Mouse (Mus musculus) liver, embryonic 11.5 days (tissue): Measurements from ENCODE around the gene Tmod3. TPM values are rescaled to one million over a fixed set of nuclear protein-coding genes. Genes with fewer than 3 reads are reported as not detected.
"Not testable (repeated sequence)": the region's sequence is repeated elsewhere in the genome, so short reads cannot be mapped to it uniquely, and the experiment has no call there.

ENCODE experiments used
- ATAC-seq: fragments of 200-750 bp; cut with Nextera tagmentation; replicated peaks from 2 replicates; pipeline ENCODE4 v1.8.0; 2017; ENCODE audit warnings: moderate number of reproducible peaks, mild to moderate bottlenecking, moderate TSS enrichment, moderate library complexity; ENCODE audit not compliant: low FRiP score
- DNase-seq: peaks from one replicate; pipeline ENCODE4 v3.0.0-alpha.2; 2017; ENCODE audit warnings: low spot score
- H3K27ac ChIP-seq: fragments of 300-500 bp; sonication (generic); 2 replicates; pipeline ENCODE4 v1.5.1; 2014; ENCODE audit warnings: mild to moderate bottlenecking, low read depth, low read length, control low read depth
- H3K27me3 ChIP-seq: fragments of 300-500 bp; sonication (generic); replicated peaks from 2 replicates; pipeline ENCODE4 v1.6.1; 2014; ENCODE audit warnings: low read length, mixed read lengths; ENCODE audit not compliant: control insufficient read depth, insufficient read depth
- H3K36me3 ChIP-seq: fragments of 300-500 bp; sonication (generic); 2 replicates; pipeline ENCODE4 v1.6.1; 2014; ENCODE audit warnings: mild to moderate bottlenecking, low read length, moderate library complexity, mixed read lengths; ENCODE audit not compliant: control insufficient read depth, insufficient read depth
- H3K4me1 ChIP-seq: fragments of 300-500 bp; sonication (generic); replicated peaks from 2 replicates; pipeline ENCODE4 v1.6.1; 2014; ENCODE audit warnings: low read length, mixed read lengths; ENCODE audit not compliant: control insufficient read depth, insufficient read depth
- H3K4me2 ChIP-seq: fragments of 300-500 bp; sonication (generic); 2 replicates; pipeline ENCODE4 v1.6.1; 2014; ENCODE audit warnings: mild to moderate bottlenecking, control low read depth, moderate library complexity
- H3K4me3 ChIP-seq: fragments of 300-500 bp; sonication (generic); 2 replicates; pipeline ENCODE4 v1.5.1; 2014; ENCODE audit warnings: low read depth, low read length, control low read depth
- H3K9ac ChIP-seq: fragments of 300-500 bp; sonication (generic); 2 replicates; pipeline ENCODE4 v1.6.1; 2014; ENCODE audit warnings: low read depth, low read length, control low read depth
- H3K9me3 ChIP-seq: fragments of 300-500 bp; sonication (generic); 2 replicates; pipeline ENCODE4 v1.6.1; 2016; ENCODE audit warnings: low read length, inconsistent platforms, mixed read lengths; ENCODE audit not compliant: control insufficient read depth
- WGBS: fragments of 180-500 bp; shearing (Covaris S2); extraction: QIAGEN DNeasy Blood & Tissue Kit; methylation state at CpG from one replicate; pipeline ENCODE4 v1.1.7; 2014; 5-methylcytosine and 5-hydroxymethylcytosine counted together
- polyA plus RNA-seq: library from polyadenylated mRNA; unstranded; fragments of >200 nt; fragmentation: Nextera tagmentation; extraction: Ambion mirVana; gene quantifications from 2 replicates; pipeline ENCODE4 v1.2.1, GENCODE M21; 2014

Gene Tmod3
- polyA plus RNA-seq, 1 experiment from 2014 or later: 63.6 TPM

- no peak overlapping the region for H3K27ac ChIP-seq
- no peak overlapping the region for H3K4me2 ChIP-seq
- peak; percentile 72 for ATAC-seq
- no peak overlapping the region for H3K9ac ChIP-seq
- H3K4me1 ChIP-seq: peaks cover 15% of the 10 kb centered on the region
- H3K36me3 ChIP-seq: no peaks in the 10 kb centered on the region
- DNase-seq: no peak
- WGBS: 69% methylated on average over 8 of the region's 8 CpGs
- no peaks in the 10 kb centered on the region for H3K9me3 ChIP-seq
- H3K4me3 ChIP-seq: no peak overlapping the region
- H3K27me3 ChIP-seq: no peaks in the 10 kb centered on the region
Measured at GRCm38 (mm10) chr9:75545514-75545913, 13.9 kb downstream of the Tmod3 start.

- Histone ChIP-seq H3K9ac (no peak overlapping the region), H3K27ac (no peak overlapping the region), H3K27me3 (no peaks in the 10 kb centered on the region), H3K36me3 (no peaks in the 10 kb centered on the region), H3K9me3 (no peaks in the 10 kb centered on the region), H3K4me2 (no peak overlapping the region), H3K4me3 (no peak overlapping the region), H3K4me1 (peaks cover 7% of the 10 kb centered on the region)
- ATAC-seq: no peak
- no peak for DNase-seq
- 20% methylated on average over 5 of the region's 5 CpGs for WGBS
Measured at GRCm38 (mm10) chr9:75541497-75541896, 18.0 kb downstream of the Tmod3 start.

GRCm38 (mm10) chr9:75536422-75536821, 23.0 kb downstream of the Tmod3 start:
- Histone ChIP-seq H3K9ac (no peak overlapping the region), H3K4me2 (no peak overlapping the region), H3K4me1 (no peaks in the 10 kb centered on the region; the same call in 1 of the 2 replicates), H3K27me3 (no peaks in the 10 kb centered on the region), H3K9me3 (no peaks in the 10 kb centered on the region), H3K4me3 (no peak overlapping the region), H3K36me3 (no peaks in the 10 kb centered on the region), H3K27ac (no peak overlapping the region)
- DNase-seq (no peak), ATAC-seq (no peak)
- 68% methylated on average over 1 of the region's 1 CpGs for WGBS

- Histone ChIP-seq H3K27me3 (no peaks in the 10 kb centered on the region), H3K4me1 (no peaks in the 10 kb centered on the region; the same call in 1 of the 2 replicates), H3K36me3 (peaks cover 3% of the 10 kb centered on the region; the same call in 1 of the 2 replicates), H3K27ac (no peak overlapping the region), H3K9me3 (no peaks in the 10 kb centered on the region), H3K9ac (no peak overlapping the region), H3K4me3 (no peak overlapping the region), H3K4me2 (no peak overlapping the region)
- no peak for ATAC-seq
- WGBS: 87% methylated on average over 8 of the region's 8 CpGs
- DNase-seq: no peak
Measured at GRCm38 (mm10) chr9:75534431-75534962, 25.0 kb downstream of the Tmod3 start.

- ATAC-seq, H3K36me3 ChIP-seq, H3K9ac ChIP-seq, H3K27me3 ChIP-seq, H3K9me3 ChIP-seq, H3K4me3 ChIP-seq, H3K4me2 ChIP-seq, DNase-seq, H3K4me1 ChIP-seq, H3K27ac ChIP-seq: not testable (repeated sequence)
- 79% methylated on average over 8 of the region's 9 CpGs for WGBS
Measured at GRCm38 (mm10) chr9:75532989-75533388, 26.5 kb downstream of the Tmod3 start.

- Histone ChIP-seq H3K4me2 (no peak overlapping the region), H3K9ac (no peak overlapping the region), H3K27me3 (no peaks in the 10 kb centered on the region), H3K4me1 (peaks cover 4% of the 10 kb centered on the region), H3K4me3 (no peak overlapping the region), H3K27ac (no peak overlapping the region), H3K36me3 (peaks cover 5% of the 10 kb centered on the region; the same call in 1 of the 2 replicates), H3K9me3 (no peaks in the 10 kb centered on the region)
- ATAC-seq: no peak
- 84% methylated on average over 7 of the region's 7 CpGs for WGBS
- no peak for DNase-seq
Measured at GRCm38 (mm10) chr9:75532461-75532860, 27.0 kb downstream of the Tmod3 start.

GRCm38 (mm10) chr9:75529358-75529757, 30.1 kb downstream of the Tmod3 start:
- peaks cover 7% of the 10 kb centered on the region; the same call in 1 of the 2 replicates for H3K36me3 ChIP-seq
- no peak overlapping the region for H3K27ac ChIP-seq
- H3K9ac ChIP-seq: no peak overlapping the region
- 83% methylated on average over 5 of the region's 5 CpGs for WGBS
- no peaks in the 10 kb centered on the region for H3K27me3 ChIP-seq
- ATAC-seq (no peak), DNase-seq (no peak)
- no peak overlapping the region for H3K4me2 ChIP-seq
- H3K4me3 ChIP-seq: no peak overlapping the region
- no peaks in the 10 kb centered on the region for H3K9me3 ChIP-seq
- H3K4me1 ChIP-seq: peaks cover 7% of the 10 kb centered on the region

GRCm38 (mm10) chr9:75528096-75528495, 31.4 kb downstream of the Tmod3 start:
- Histone ChIP-seq H3K4me1 (peaks cover 7% of the 10 kb centered on the region), H3K9ac (no peak overlapping the region), H3K27ac (no peak overlapping the region), H3K27me3 (no peaks in the 10 kb centered on the region), H3K9me3 (no peaks in the 10 kb centered on the region), H3K4me2 (no peak overlapping the region), H3K36me3 (peaks cover 7% of the 10 kb centered on the region; the same call in 1 of the 2 replicates), H3K4me3 (no peak overlapping the region)
- no peak for DNase-seq
- ATAC-seq: 0 out of 2 replicates have a peak, but pooled peaks have one; percentile 35
- 96% methylated on average over 9 of the region's 9 CpGs for WGBS

GRCm38 (mm10) chr9:75527368-75528059, 31.9 kb downstream of the Tmod3 start:
- no peak overlapping the region for H3K4me2 ChIP-seq
- no peak overlapping the region for H3K27ac ChIP-seq
- H3K4me1 ChIP-seq: peaks cover 7% of the 10 kb centered on the region
- peaks cover 7% of the 10 kb centered on the region; the same call in 1 of the 2 replicates for H3K36me3 ChIP-seq
- H3K9ac ChIP-seq: no peak overlapping the region
- no peak overlapping the region for H3K4me3 ChIP-seq
- ATAC-seq (peak; percentile 88), DNase-seq (no peak)
- H3K27me3 ChIP-seq: no peaks in the 10 kb centered on the region
- no peaks in the 10 kb centered on the region for H3K9me3 ChIP-seq
- WGBS: 71% methylated on average over 13 of the region's 13 CpGs
